Mouse (Mus musculus): Measurements from ENCODE around the gene Stox1.
"Not testable (repeated sequence)": the region's sequence is repeated elsewhere in the genome, so short reads cannot be mapped to it uniquely, and the experiment has no call there.

Stox1 gene

DNA sequence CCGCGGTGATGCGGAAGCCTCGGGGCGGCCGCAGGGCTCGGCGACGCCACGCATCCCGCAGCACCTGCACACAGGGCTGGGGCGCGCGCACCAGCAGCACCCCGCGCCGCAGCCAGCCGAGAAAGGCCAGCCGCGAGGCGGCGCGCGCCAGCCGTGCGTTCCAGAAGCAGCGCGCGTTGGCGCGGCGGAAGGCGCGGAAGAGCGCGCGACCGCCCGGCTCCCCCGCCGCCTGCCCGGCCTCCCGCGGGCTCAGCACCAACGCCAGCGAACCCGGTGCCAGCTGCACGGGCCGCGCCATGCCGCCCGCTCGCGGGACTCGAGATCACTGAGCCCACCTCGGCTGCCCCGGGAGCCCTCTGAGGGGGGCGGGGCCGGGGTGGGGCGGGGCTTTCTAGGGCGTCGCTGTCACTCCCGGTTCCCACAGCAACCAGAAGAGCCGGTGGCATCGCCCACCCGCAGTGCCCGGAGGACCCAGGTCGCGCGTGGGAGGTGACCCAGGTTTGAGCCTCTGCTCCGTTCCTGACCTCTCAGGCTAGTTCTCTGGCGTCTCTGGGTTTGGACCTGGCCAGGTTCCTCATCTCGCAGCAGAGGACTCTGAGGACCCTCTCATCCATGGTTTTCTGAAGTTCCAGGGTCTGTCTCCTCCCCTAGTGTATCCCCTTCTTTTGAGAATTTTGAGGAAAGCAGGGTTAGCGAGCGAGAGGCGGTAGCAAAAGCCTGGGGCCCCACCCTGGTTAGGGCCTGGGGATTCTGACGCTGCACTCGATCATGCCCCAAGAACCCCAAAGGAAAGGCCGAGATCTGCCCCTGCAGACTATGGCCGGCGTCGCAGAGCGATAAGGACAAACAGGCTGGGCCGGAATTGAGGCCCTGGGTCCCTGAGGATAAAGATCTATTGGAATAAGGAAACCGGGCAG lies at the start of gene Stox1:
Stox1 (minus strand) TSS at position 358 of the 917 bp plus-strand sequence.
- DNase-seq = peak; percentile 47

DNA sequence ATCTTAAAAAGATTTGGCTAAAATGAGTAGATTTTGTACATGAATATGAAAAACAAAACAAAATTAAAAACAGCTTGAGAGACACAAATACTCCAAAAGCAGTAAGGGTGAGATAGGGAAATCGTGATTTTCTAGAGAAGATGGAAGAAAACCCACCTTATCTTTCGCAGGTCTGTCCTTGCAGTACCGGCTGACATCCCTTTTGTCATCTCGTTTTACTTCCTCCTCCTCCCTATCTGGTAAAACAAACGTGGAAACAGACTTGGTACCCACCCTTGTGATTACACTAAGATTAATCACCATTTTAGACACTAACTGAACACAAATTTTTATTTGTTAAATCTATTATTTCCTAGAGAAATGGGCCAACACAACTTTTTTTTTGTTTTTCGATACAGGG lies 24.9 kb upstream of the Stox1 start:
- no peak for DNase-seq

DNA sequence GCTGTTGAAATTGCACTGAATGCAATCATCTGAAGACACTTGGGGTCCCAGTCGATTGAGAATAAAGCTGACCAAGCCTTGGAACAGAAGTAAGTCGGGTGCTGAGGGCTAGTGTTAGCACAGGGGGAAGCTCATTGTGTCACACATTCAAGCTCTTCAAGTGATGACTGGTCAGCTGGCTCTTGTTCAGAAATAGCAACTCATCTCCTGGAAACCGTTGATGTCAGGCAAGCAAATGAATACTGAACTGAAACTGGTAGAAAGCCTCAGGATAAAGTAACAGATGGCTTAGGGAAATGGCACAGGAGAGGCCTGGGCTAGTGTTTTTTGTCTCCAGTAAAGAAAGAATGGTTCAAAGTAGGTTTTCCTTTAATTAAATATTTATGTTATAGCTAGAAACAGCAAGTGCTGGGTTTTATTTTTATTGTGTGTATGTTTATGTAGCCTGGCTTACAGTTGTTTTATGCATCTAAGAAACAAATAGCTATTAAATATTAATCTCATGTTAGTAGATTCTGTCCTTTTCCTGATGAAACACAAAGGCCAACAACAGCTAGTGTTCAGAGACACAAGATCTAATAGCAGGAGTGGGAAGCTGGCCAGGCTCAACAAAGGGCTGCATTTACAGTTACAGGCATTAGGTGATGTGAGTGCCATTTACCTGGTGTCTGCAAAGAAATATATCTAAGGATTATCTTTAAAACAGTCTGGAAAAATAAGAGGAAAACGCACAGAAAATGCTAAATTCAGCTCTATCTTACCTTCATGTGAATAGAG lies 14.2 kb upstream of the Stox1 start:
- DNase-seq = peak; percentile 4

DNA sequence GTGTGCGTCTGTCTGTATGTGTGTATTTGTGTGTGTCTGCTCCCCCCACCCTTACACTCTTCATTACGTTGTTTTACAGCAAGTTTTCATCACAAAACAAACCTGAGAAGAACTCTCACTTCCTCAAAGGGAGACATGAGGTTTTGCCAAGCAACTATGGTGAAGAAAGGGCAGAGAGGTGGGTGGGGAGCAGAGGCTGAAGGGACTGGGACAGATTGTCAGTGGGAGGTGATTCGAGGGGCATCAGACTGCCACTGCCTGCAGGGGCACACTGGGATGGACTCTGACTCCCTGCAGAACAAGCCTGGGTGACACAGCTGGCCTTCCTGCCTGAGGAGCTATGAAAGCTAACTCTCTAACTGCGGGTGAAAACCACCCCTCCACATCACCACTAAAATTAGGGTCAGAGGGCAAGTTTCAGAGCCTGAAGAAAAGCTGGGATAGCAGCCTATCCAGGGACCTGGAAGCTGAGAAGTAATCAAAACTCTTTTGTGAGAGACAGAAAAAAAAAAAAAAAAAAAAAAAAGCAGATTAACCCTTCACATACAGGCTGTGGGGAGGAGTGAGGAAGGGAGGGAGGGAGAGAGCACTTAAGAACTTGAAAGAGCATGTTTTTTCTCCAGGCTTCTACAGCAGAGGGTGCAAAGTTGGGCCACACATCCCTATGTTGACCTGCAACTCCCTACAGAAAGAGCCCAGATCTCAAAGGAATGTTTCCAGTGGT lies 11.2 kb upstream of the Stox1 start:
- no peak for DNase-seq

DNA sequence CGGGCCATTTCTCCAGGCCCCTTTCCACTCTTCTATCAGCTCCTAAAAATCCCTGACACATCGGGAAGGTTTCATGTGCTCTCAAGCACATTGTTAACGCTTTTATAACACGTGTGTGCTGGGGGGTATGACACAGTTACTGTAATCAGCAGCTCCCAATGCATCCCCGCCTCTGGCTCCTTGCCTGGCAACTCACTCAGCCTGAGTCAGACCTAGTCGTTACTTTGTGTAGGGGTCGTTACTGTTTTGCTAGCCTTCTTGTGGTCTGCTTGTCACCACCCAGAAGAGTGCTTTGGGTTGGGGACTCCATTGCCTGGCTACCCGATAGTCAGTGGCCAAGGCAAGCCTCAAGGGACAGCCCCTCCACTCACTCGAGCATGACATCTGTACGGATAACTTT lies 4.9 kb upstream of the Stox1 start:
- no peak for DNase-seq

DNA sequence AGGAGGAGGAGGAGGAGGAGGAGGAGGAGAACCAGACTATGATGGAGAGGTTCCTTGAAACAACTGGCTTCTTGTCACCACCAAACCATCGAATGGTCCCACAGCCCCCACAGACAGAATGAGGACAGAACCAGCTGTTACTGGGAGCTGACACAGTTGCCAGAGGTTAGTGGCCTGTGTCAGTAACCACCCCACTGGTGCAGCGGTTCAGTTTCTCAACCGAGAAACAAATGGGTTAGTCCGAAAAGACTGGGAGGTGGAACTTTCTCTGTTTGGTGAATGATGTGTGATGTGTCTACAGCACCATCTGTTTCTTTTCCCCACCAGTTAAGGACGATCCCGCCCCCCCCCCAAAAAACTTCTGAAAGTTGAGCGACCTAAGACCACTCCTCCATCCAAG lies 992 bp downstream of the Stox1 start:
- DNase-seq = peak; percentile 7

DNA sequence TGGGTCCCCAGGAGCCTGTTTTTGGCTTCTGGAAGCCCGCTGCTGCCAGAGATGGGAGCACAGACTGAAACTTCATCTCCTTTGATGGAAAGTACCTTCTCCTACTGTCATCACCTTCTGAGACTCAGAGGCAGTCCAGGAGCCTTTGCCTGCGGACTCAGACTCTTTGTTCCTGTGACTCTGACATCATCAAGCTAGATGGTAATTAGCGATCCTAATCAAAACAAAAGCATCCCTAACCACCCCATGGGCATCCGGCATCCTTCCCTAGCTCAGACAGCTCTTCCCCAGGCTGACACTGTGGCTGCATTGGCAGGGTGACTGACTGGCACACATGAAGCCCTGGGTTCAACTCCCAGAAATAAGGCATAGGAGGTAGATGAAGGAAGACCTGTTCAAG lies 3.2 kb downstream of the Stox1 start:
- no peak for DNase-seq

DNA sequence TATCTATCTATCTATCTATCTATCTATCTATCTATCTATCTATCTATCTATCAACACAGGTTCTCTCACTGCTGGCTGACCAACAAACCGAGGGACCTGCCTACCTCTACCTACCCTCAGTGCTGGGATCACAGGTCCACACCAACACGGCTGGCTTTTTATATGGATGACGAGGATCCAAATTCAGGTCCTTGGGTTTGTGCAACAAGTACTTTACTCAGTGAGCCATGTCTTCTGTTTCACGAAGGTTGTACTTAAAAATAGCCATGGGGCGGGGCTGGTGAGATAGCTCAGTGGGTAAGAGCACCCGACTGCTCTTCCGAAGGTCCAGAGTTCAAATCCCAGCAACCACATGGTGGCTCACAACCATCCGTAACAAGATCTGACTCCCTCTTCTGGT lies 5.4 kb downstream of the Stox1 start:
- not testable (repeated sequence) for DNase-seq

DNA sequence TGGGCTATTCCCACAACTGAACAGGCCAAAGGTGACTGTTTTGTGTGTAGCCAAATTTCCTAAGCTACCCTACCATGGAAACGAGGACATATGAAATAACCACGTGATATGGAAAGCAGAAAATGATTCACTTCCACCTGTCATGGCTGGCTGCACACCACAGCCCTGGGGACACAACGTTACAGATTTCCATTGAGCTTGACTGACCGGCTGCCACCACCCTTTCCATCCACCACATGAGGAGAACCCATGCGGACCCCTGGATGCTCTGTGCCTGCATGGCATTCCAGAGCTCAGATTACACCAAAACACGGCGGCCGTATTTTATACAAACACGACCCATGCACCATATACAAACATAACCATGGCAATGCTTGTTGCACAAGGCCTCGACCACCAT lies 12.5 kb downstream of the Stox1 start:
- no peak for DNase-seq

DNA sequence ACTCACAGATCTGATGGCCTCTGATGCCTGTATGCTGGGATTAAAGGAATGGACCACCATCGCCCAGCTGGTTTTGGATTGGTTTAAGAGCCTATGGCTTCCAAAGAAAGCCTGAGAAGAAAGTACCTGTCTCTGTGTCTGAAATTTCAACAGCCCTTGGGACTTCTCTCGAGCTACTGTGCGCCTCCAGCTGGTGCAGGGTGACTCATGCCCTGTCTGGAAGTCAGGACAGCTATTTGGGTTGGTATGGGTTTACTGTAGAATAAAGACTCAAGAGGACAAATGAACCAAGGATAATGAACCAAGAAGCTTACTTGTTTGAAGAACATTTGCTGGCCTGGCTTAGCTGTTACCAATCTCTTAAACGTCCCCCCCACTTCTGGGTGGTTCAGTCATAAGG lies 22.3 kb downstream of the Stox1 start:
- DNase-seq = no peak

DNA sequence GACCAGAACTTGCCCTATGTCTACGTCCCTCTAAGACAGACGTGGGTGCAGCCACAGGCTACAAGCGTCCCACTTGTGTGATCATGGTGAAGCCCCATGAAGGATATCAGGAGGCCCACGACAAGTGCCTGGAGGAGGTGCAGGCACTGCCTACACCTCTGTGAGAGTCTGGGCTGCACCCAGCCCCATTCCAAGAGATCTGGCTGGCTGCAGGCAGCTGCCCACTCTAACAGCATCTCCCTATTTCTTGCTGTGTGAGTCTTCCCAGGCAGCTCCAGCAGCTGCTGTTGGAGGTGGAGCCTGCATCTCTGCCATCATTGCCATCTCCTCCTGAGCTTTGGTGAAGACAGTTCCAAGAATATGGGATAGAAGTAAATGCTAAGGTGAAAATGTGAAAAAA lies 23.5 kb downstream of the Stox1 start:
- no peak for DNase-seq

DNA sequence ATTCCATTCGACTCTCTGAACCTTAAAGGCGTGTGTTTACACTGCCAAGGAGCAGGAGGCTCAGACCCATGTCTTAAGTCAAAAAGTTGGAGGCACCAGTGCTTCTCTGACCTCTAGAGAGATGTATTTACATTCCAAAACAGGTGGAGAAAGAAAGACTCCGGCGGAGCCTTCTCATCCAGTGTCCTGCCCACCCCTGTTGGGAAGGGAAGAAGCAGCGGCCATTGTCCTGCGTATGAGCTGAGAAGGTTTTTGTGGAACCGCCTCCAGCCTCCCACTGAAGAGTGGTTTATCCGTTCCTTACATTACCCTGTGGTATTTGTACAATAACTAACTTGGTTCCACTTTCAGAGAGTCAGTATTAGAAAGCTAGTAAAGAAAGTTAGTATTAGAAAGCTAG lies 33.2 kb downstream of the Stox1 start:
- DNase-seq = no peak

DNA sequence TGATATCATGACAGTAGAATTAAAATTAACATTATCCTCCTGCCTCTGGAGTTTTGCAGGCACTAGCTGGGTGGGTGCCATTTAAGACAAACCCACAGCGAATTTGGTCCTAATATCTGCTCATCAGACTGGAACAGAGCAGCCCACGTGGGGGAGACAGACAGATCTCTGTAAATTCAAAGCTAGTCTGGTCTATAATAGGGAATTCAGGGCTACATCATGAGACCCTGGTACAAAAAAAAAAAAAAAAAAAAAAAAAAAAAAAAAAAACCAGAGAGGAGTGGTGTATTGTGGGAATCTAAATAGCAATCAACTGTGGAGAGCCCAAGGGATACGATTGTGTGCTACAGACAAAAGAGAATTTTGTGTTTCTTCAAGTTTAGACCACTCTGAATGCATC lies 33.7 kb downstream of the Stox1 start:
- DNase-seq = no peak

DNA sequence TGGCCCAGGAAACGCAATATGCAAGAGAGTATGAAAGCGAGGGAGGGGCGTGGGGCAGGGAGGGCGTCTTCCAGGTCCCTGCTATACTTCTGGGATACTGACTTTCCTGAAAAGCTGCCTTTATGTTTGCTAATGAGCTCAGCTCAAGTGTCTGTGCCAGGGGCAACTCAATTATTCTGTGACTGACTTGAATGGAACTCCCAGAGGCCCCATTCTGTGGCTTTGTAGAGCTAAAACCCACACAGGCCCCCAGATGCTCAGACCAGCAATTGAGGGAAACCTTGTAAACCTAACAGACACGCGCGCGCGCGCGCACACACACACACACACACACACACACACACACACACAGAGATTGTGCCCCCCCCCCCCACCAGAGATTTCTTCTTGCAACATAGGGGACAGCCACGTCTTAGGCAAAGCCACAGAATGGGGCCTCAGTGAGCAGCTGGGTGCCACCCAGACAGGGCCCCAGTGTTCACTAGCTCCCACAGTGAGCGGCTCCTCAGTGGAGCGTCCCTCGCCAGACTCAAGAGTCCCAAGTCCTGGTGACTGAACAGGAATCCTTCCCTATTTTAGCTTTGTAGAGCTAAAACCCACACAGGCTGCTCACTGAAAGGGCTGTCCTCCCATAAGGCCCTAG lies 38.8 kb downstream of the Stox1 start:
- DNase-seq = no peak

DNA sequence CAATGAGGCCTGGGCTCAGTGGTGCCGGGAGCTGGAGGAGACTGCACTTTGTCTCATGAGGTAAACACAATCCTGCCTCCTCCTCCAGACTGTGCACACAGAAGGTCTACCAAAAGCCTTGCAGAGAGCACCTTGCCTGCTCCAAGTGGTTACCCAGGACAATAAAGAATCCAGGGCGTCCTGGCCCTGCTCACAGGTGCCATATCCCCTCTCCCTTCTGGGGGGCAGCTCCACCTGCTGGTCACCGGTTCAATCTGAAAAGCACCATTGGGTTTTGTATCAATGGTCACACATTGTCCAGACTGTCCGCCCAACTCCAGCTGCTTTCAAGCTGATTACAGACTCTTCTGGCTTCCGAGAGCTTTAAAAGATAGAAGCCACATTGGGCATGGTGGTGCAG lies 42.9 kb downstream of the Stox1 start:
- peak; percentile 50 for DNase-seq

DNA sequence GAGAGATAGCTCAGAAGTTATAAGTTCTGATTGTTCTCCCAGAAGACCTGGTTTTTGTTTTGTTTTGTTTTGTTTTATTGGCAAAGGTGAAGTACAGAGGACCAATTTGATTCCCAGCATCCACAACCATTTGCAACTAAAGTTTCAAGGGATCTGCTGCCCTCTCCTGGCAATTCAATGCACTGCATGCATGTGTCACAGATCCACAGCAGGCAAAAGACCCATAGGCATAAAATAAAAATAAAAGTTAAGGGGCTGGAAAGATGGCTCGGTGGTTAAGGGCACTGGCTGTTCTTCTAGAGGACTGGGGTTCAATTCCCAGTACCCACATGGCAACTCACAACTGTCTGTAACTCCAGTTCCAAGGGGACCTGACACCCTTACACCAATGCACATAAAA lies 46.1 kb downstream of the Stox1 start:
- no peak for DNase-seq

DNA sequence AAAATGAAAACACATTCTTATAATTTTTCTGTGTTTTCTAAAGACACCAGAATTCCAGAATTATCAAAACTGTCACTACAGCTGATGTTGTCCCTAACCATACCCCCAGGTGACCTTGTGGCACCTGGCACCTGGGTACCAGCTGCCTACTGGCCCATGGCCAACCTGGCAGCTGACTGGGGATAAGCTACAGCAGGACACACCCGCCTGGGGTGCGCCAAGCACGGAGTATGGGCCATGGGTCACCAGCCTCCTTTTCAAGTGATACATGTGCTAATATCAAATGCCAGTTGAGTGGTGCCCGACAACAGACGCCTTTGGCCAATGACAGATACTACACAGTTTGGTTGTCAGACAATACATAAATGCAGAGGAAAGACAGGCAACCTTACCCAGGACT lies 48.6 kb downstream of the Stox1 start:
- DNase-seq = no peak

DNA sequence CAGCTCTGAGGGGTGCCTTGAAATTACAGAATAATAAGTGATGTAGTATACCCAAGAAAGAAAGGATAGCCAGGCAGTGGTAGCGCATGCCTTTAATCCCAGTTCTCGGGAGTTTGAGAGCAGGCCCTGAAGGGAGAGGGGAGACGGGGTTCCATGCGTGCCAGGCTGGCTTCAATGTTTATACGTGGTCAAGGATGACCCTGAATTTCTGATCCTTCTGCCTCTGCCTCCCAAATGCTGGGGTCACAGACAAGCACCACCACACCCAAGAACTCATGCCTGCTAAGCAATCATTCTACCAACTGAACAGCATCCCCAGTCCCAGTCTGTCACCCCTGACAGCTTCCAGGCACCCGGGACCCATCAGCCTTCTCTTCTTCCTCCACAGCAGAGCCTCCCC lies 49.7 kb downstream of the Stox1 start:
- no peak for DNase-seq

DNA sequence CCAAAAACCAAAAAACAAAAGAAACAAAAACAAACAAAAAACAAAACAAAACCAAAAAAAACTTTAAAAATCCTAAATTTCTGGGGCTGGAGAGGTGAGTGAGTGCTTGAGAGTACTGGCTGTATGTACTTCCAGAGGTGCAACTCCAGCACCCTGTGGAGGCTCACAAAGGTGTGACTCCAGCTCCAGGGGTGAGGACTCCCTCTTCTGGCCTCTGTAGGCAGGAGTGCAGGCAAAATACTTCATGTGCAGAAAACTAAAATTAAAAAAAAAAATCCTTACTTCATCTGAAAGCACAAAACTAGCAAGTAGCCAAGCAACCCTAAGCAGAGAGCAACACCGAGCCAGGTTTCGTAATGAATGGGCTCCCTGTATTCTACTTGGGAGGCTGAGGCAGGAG lies 53.6 kb downstream of the Stox1 start:
- DNase-seq = peak; percentile 5

DNA sequence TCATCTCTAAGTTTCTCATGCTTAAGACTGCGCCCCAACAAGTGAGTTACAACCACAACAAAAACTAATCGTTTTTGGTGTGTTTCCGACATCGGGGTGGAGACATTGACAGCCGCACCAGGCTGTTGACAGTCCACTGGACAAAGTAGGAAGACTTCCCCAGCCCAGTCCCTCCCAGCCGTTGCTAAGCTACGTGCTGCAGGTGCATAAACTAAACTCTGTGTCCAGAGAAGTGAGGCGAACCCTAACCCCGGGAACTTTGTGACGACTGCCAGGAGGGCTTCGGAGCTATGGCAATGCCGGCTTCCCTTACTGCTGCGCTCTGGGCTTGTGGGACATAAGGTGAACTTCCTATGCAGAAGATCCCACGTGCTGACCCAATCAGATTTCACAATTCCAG lies 56.7 kb downstream of the Stox1 start:
- peak; percentile 1 for DNase-seq

DNA sequence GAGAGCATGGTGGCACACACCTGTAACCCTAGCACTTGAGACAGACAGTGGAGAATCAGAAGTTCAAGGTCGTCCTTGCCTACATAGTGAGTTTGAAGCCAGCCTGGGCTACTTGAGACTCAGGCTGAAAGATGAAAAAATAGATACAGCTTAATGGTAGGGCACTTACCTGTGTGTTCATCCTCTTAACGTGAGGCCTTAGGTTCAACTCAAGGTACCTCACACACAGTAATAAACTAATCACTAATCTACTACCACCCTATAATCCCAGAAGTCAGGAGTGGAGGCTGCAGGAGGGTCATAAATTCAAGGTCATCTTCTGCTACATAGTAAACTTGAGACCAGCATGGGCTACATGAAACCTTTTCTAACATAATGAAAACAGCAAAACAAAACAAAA lies 57.5 kb downstream of the Stox1 start:
- no peak for DNase-seq

DNA sequence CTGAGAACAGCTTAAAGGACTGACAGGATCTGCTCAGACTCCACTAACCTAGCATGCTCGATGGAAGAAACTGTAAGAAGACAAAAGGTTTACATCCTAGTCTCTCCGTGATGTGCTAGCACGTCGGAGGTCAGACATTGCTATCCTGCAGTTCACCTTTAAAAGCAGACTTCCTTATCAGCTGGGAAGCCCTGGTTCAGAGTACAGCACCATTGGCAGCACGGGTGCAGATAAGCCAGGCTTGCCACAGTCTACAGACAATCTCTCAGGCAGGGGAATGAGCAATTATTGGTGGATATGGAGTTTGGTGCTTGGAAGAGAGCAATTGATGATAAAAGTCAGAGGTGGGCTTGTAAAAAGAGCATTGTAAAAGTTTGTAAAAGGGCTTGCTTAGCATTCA lies 57.9 kb downstream of the Stox1 start:
- no peak for DNase-seq

DNA sequence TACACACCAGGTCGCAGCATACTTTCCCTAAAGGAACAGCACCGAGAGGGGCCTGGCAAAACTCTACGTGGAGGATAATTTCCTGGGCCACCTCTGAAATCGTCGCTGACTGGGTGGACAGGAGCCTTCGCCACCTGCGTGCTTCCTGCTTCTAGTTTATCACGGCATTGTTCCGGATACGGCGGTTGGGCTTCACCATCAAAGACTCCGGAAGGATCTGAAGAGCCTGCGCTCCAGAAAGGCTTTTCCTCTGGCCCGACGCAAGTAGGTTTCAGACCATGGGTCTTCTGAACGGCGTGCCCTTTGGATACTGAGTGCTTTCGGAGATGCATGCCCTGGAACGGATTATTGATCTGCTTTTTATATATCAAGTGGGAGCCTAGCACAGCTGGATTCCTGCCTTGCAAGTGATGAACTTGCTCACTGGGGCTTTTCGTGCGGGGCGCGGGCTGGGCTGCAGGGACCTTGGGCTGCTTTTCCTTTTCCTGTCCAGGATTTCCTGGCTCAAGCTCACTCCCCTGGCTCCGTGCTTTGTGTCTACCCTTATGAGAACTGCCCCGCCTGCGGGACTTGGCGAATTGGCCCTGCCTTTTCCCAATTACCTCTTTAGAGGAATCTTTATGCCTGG lies 60.9 kb downstream of the Stox1 start:
- DNase-seq = peak; percentile 81
